Mouse (Mus musculus): Measurements from ENCODE around the gene Trrap. TPM values are rescaled to one million over a fixed set of nuclear protein-coding genes. Genes with fewer than 3 reads are reported as not detected.

Trrap gene
- polyA plus RNA-seq, 1 experiment = 204 TPM

DNA sequence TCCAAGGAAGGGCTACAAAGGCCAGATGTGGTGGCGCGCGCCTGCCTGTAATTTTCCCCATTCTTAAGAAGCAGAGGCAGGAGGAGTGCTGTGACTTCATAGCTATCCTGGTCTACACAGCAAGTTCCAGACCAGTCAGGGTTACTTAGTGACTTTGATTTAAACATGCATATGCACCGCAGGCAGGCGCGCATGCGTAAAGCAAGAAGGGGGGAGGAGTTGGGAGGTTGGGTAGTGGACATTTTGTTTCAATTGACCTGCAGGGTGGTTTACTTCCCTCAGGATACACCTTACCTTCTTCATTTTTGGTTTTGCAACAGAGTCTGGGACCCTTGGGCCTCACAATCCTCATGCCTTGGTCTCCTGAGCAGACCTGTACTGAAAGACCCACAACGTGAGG, 38.3 kb upstream of the Trrap start:
- Histone ChIP-seq H3K4me1 (replicated peaks; ENCODE audit: control insufficient read depth, insufficient read depth, low read length) (no peaks in the 10 kb centered on the region), H3K27me3 (ENCODE audit: control insufficient read depth, insufficient read depth, low read length) (no peaks in the 10 kb centered on the region; the same call in 1 of the 2 replicates), H3K4me3 (ENCODE audit: control insufficient read depth, insufficient read depth, low read length) (no peak overlapping the region), H3K27ac (ENCODE audit: control insufficient read depth, insufficient read depth, low read length) (no peak overlapping the region), H3K36me3 (ENCODE audit: control insufficient read depth, insufficient read depth, low read length) (no peaks in the 10 kb centered on the region)
- TF ChIP-seq POLR2A (IDR thresholded peaks at IDR 0.05; ENCODE audit: control insufficient read depth, extremely low read depth, insufficient read depth, low read length, poor library complexity) = no peak
- TF ChIP-seq CTCF (IDR thresholded peaks at IDR 0.05; ENCODE audit: borderline replicate concordance, control insufficient read depth, extremely low read depth, insufficient read depth, low read length, poor library complexity) = no peak
- 87% methylated on average over 8 of the region's 8 CpGs for WGBS
- DNase-seq = no peak

DNA sequence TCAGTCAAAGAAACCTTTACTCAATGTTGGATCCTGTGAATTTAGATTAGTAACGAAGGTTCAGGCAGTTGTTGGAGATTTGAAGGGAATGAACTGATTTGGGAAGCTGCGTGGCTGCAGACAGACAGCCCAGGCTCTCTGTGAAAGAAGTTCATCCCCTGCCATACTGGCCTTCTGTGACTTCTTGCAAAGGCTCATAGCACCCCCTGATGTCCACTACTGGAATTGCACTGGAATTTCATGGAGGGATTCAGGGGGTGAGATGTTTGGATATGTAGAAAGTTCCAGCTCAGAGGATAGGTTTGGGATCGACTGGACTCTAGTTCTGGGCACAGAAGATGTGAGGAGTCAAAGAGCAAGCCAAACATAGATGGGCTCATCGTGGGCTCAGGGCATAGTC, 33.6 kb upstream of the Trrap start:
- no peak overlapping the region for H3K4me3 ChIP-seq (ENCODE audit: control insufficient read depth, insufficient read depth, low read length)
- TF ChIP-seq CTCF (IDR thresholded peaks at IDR 0.05; ENCODE audit: borderline replicate concordance, control insufficient read depth, extremely low read depth, insufficient read depth, low read length, poor library complexity) (no peak), POLR2A (IDR thresholded peaks at IDR 0.05; ENCODE audit: control insufficient read depth, extremely low read depth, insufficient read depth, low read length, poor library complexity) (no peak)
- H3K27ac ChIP-seq (ENCODE audit: control insufficient read depth, insufficient read depth, low read length) = no peak overlapping the region
- H3K36me3 ChIP-seq (ENCODE audit: control insufficient read depth, insufficient read depth, low read length) = no peaks in the 10 kb centered on the region
- 30% methylated on average over 4 of the region's 4 CpGs for WGBS
- no peaks in the 10 kb centered on the region; the same call in 1 of the 2 replicates for H3K27me3 ChIP-seq (ENCODE audit: control insufficient read depth, insufficient read depth, low read length)
- no peaks in the 10 kb centered on the region for H3K4me1 ChIP-seq (replicated peaks; ENCODE audit: control insufficient read depth, insufficient read depth, low read length)
- peak; percentile 29 for DNase-seq

DNA sequence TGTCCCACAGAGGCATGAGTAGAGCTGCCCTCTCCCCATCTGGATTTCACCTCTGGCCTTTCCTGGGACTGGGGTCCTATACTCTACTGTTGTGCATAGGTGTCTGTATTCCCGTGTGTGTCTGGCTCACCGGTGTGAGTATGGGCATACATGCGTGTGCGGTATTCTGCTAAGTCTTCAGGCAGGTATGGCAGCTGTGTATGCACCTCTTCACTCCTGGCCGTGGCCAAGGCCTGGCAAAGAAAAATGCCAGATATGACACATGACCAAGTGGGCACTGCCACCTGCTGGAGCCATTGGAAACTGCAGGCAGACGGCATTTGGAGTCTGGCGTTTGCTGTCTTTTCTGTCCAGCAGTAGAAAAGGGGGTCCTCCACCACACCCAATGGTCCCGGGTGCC, 32.6 kb upstream of the Trrap start:
- Histone ChIP-seq H3K4me3 (ENCODE audit: control insufficient read depth, insufficient read depth, low read length) (no peak overlapping the region), H3K4me1 (replicated peaks; ENCODE audit: control insufficient read depth, insufficient read depth, low read length) (no peaks in the 10 kb centered on the region), H3K27me3 (ENCODE audit: control insufficient read depth, insufficient read depth, low read length) (no peaks in the 10 kb centered on the region; the same call in 1 of the 2 replicates), H3K36me3 (ENCODE audit: control insufficient read depth, insufficient read depth, low read length) (no peaks in the 10 kb centered on the region), H3K27ac (ENCODE audit: control insufficient read depth, insufficient read depth, low read length) (no peak overlapping the region)
- peak; percentile 60 for DNase-seq
- WGBS = 30% methylated on average over 8 of the region's 8 CpGs
- TF ChIP-seq POLR2A (IDR thresholded peaks at IDR 0.05; ENCODE audit: control insufficient read depth, extremely low read depth, insufficient read depth, low read length, poor library complexity) (no peak), CTCF (IDR thresholded peaks at IDR 0.05; ENCODE audit: borderline replicate concordance, control insufficient read depth, extremely low read depth, insufficient read depth, low read length, poor library complexity) (peak; percentile 80; the same call in 1 of the 2 replicates)

DNA sequence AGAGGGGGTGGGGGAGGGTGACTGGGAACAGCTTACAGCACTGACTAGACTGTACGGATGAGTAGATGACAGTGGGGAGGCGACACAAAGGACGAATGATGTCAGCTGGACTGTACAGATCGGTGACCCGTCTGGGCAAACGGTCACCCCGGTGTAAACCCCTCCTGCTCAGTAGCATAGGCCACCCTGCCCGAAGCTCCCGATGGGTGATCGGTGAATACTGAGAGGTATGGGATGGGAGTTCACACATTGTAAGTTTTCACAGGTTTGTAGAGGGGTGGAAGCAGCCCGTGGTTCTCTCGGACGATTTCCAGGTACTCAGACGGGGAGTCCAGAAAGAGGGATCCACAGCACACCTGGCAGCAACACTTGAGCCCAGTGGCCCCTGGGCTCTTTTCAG, 30.4 kb upstream of the Trrap start:
- no peaks in the 10 kb centered on the region for H3K36me3 ChIP-seq (ENCODE audit: control insufficient read depth, insufficient read depth, low read length)
- no peak for DNase-seq
- TF ChIP-seq CTCF (IDR thresholded peaks at IDR 0.05; ENCODE audit: borderline replicate concordance, control insufficient read depth, extremely low read depth, insufficient read depth, low read length, poor library complexity) (no peak), POLR2A (IDR thresholded peaks at IDR 0.05; ENCODE audit: control insufficient read depth, extremely low read depth, insufficient read depth, low read length, poor library complexity) (no peak)
- H3K27me3 ChIP-seq (ENCODE audit: control insufficient read depth, insufficient read depth, low read length) = no peaks in the 10 kb centered on the region; the same call in 1 of the 2 replicates
- H3K4me1 ChIP-seq (replicated peaks; ENCODE audit: control insufficient read depth, insufficient read depth, low read length) = no peaks in the 10 kb centered on the region
- H3K27ac ChIP-seq (ENCODE audit: control insufficient read depth, insufficient read depth, low read length) = no peak overlapping the region
- no peak overlapping the region for H3K4me3 ChIP-seq (ENCODE audit: control insufficient read depth, insufficient read depth, low read length)
- 92% methylated on average over 14 of the region's 14 CpGs for WGBS

DNA sequence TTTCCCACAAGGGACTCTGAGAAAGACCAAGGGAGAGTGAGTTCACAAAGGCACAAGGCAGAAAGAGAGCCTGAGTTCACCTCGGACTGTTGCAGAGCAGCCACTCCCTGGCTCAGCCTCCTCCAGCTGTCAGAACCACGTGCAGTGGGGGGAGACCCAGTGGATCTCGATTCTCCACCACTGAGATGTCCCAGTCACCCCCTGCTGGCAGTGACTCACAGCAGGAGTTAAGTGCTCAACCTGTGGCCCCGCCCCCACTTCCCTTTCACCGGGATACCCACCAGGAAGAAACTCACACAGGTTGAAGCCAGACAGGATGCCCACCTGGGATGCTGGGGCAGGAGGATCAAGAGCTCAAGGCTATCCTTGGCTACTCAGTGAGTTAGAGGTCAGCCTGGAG, 15.1 kb upstream of the Trrap start:
- H3K36me3 ChIP-seq (ENCODE audit: control insufficient read depth, insufficient read depth, low read length) = no peaks in the 10 kb centered on the region
- peak; percentile 41 for DNase-seq
- H3K4me1 ChIP-seq (replicated peaks; ENCODE audit: control insufficient read depth, insufficient read depth, low read length) = peaks cover 5% of the 10 kb centered on the region
- H3K27me3 ChIP-seq (ENCODE audit: control insufficient read depth, insufficient read depth, low read length) = no peaks in the 10 kb centered on the region
- H3K4me3 ChIP-seq (ENCODE audit: control insufficient read depth, insufficient read depth, low read length) = no peak overlapping the region
- H3K27ac ChIP-seq (ENCODE audit: control insufficient read depth, insufficient read depth, low read length) = no peak overlapping the region
- TF ChIP-seq POLR2A (IDR thresholded peaks at IDR 0.05; ENCODE audit: control insufficient read depth, extremely low read depth, insufficient read depth, low read length, poor library complexity) (no peak), CTCF (IDR thresholded peaks at IDR 0.05; ENCODE audit: borderline replicate concordance, control insufficient read depth, extremely low read depth, insufficient read depth, low read length, poor library complexity) (no peak)
- WGBS = 5% methylated on average over 5 of the region's 5 CpGs

DNA sequence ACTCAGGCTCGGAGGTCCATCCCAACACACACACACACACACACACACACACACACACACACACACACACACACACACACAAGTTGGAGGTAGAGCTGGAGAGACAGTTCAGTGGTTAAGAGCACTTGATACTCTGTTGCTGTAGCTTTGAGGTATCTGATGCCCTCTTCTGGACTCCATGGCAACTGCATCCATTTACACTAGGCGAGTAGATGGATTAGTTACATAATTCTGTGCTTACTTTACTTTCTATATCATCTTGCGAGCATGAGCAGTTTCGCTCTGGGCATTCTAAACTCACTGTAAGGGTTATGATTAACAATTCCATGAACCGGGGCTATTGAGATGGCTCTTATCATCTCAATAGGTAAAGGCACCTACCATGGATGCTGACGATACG, 14.5 kb upstream of the Trrap start:
- Histone ChIP-seq H3K27ac (ENCODE audit: control insufficient read depth, insufficient read depth, low read length) (no peak overlapping the region), H3K4me3 (ENCODE audit: control insufficient read depth, insufficient read depth, low read length) (no peak overlapping the region), H3K4me1 (replicated peaks; ENCODE audit: control insufficient read depth, insufficient read depth, low read length) (peaks cover 5% of the 10 kb centered on the region), H3K36me3 (ENCODE audit: control insufficient read depth, insufficient read depth, low read length) (no peaks in the 10 kb centered on the region), H3K27me3 (ENCODE audit: control insufficient read depth, insufficient read depth, low read length) (no peaks in the 10 kb centered on the region)
- 54% methylated on average over 7 of the region's 7 CpGs for WGBS
- no peak for TF ChIP-seq POLR2A (IDR thresholded peaks at IDR 0.05; ENCODE audit: control insufficient read depth, extremely low read depth, insufficient read depth, low read length, poor library complexity)
- no peak for TF ChIP-seq CTCF (IDR thresholded peaks at IDR 0.05; ENCODE audit: borderline replicate concordance, control insufficient read depth, extremely low read depth, insufficient read depth, low read length, poor library complexity)
- DNase-seq = peak; percentile 59

DNA sequence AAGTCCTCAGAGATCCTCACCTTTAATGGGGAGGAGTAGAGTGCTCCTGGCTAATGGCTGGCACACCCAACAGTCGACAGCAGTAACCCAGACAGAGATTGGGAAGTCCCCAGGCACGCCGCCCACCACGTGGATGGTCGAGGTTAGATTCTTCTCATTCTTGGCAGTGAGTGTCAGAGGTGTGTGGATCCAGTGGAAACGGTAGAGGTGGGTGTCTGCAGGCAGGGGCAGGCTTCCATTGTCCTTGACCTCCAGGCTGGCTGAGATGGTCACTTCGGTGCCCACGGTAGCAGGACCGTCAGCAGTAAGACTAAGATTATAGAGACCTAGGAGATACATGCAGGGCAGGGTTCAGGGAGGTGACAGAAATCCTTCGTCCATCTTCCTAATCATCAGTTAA, 12.3 kb upstream of the Trrap start:
- H3K36me3 ChIP-seq (ENCODE audit: control insufficient read depth, insufficient read depth, low read length) = no peaks in the 10 kb centered on the region
- peaks cover 5% of the 10 kb centered on the region for H3K4me1 ChIP-seq (replicated peaks; ENCODE audit: control insufficient read depth, insufficient read depth, low read length)
- no peak overlapping the region for H3K27ac ChIP-seq (ENCODE audit: control insufficient read depth, insufficient read depth, low read length)
- TF ChIP-seq CTCF (IDR thresholded peaks at IDR 0.05; ENCODE audit: borderline replicate concordance, control insufficient read depth, extremely low read depth, insufficient read depth, low read length, poor library complexity) = no peak
- TF ChIP-seq POLR2A (IDR thresholded peaks at IDR 0.05; ENCODE audit: control insufficient read depth, extremely low read depth, insufficient read depth, low read length, poor library complexity) = no peak
- H3K4me3 ChIP-seq (ENCODE audit: control insufficient read depth, insufficient read depth, low read length) = no peak overlapping the region
- DNase-seq = no peak
- no peaks in the 10 kb centered on the region for H3K27me3 ChIP-seq (ENCODE audit: control insufficient read depth, insufficient read depth, low read length)
- WGBS = 79% methylated on average over 10 of the region's 10 CpGs

All from thymus, adult 2 months (tissue).